Mouse (Mus musculus) erythroblast, embryonic 14.5 days (primary cell): Measurements from ENCODE around the gene En2.

Experiments used
- GATA1 ChIP-seq: IDR thresholded peaks from 2 replicates; pipeline ENCODE4 v1.6.1; 2012; ENCODE audit warnings: low read length, inconsistent platforms, mixed read lengths
- TAL1 ChIP-seq: IDR thresholded peaks from 3 replicates; pipeline ENCODE4 v1.6.1; 2012; ENCODE audit warnings: low read length, inconsistent platforms, mixed read lengths

DNA sequence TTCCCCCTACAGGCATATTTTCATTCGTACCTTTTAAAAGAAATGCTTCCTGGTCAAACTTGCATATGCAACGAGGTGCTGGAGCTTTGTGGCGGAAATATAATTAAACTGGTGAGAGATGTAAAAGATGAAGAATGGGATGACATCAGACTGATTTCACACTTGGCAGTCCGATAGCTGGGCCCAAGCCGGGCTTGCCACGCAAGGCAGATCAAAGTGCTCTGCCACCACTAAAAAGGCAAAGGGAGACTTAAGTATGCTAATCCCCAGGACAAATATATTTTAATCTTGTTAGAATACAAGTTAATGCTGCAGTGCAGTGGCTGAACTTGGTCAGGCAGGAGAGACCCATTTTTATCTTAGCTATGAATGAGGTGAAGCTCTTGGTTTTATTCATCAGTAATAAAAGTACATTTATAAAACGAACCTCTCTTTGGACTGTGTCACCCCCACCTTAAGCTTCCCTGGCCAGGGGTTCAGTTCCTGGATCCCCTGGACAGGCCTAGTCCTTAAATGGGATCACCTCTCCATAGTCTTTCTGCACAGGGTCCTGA lies 13.8 kb downstream of the En2 start:
- TF ChIP-seq GATA1 (no peak), TAL1 (no peak)
